Mouse (Mus musculus) right cerebral cortex, postnatal 10 days (tissue): Measurements from ENCODE around the gene Tshz3.

Source experiments
- DNase-seq, 2 experiments: peaks; one replicate each; pipeline ENCODE4 v3.0.0; 2021; ENCODE audit warnings: low spot score in 2 of 2

Gene Tshz3

GRCm38 (mm10) chr7:36786713-36787421 is 88.9 kb downstream of the Tshz3 start:
- no peak for DNase-seq

- no peak for DNase-seq
These were observed 98.7 kb downstream of the Tshz3 start for GRCm38 (mm10) chr7:36796392-36797187.
